Mouse (Mus musculus) bone marrow, adult 2 months (tissue): ENCODE measurements around the gene Tspan18.
A peak's percentile ranks its signal among the peaks of the same experiment; 100 is the strongest.

ENCODE experiments used
- CTCF ChIP-seq: fragments of 200-500 bp; IDR thresholded peaks from 2 replicates; pipeline ENCODE4 v1.5.1; 2011; ENCODE audit warnings: low read length, control low read depth; ENCODE audit not compliant: control insufficient read depth, insufficient read depth
- POLR2A ChIP-seq: fragments of 200-500 bp; IDR thresholded peaks from 2 replicates; pipeline ENCODE4 v1.6.1; 2011; ENCODE audit warnings: low read depth, mild to moderate bottlenecking, control low read depth, low read length, borderline replicate concordance; ENCODE audit not compliant: control insufficient read depth

DNA sequence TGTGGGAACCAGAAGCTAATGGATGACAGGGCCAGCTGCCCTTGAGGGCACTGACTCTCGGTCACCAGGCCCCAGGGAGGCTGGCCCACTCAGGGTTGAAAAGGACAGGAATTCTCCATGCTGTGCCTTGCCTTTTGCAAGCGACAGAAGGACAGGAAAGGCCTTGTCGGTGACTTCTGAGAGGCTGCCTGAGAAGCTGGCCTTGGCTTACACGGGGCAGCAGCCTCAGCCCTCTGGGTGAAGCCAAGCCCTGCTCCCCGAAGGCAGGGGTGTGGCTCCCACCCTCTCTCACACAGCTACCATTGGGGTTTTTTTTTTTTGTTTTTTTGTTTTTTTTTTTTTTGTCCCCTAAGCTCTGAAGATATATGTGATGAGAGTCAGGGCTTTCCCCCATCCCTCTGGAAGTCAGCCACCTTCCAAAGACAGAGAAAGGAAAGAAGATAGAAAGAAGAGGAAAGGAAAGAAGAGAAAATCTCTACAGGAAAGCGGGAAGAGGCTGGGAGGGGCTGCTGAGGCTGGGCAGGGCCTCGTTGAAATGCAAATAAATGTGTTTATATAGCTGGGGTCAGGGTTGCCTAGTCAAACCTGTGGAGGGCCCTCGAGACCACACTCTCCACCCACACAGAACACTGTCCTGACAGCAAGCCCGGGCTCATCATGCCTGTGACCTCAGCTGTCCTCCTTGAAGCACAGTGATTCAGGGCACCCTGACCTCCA, 143.4 kb downstream of the Tspan18 start:
- TF ChIP-seq POLR2A, result 0 out of 2 replicates have a peak, but pooled peaks have one; percentile 21
- TF ChIP-seq CTCF, result no peak
